Mouse (Mus musculus) intestine, embryonic 14.5 days (tissue): ENCODE measurements around the gene Camk1d. TPM values are rescaled to one million over a fixed set of nuclear protein-coding genes. Genes with fewer than 3 reads are reported as not detected.

ENCODE experiments used
- ATAC-seq: fragments of 200-750 bp; cut with Nextera tagmentation; replicated peaks from 2 replicates; pipeline ENCODE4 v1.8.0; 2017; ENCODE audit warnings: low read depth, moderate number of reproducible peaks, moderate TSS enrichment, moderate library complexity; ENCODE audit not compliant: low FRiP score, low TSS enrichment
- DNase-seq: peaks from one replicate; pipeline ENCODE4 v3.0.0-alpha.2; 2018; ENCODE audit warnings: low spot score
- H3K27ac ChIP-seq: fragments of 300-500 bp; sonication (generic); 2 replicates; pipeline ENCODE4 v1.5.1; 2014; ENCODE audit warnings: low read depth, mild to moderate bottlenecking, control low read depth
- H3K27me3 ChIP-seq: fragments of 300-500 bp; sonication (generic); replicated peaks from 2 replicates; pipeline ENCODE4 v1.6.1; 2014; ENCODE audit warnings: low read length, control low read depth; ENCODE audit not compliant: control insufficient read depth, insufficient read depth
- H3K36me3 ChIP-seq: fragments of 300-500 bp; sonication (generic); 2 replicates; pipeline ENCODE4 v1.6.1; 2014; ENCODE audit warnings: low read length, control low read depth; ENCODE audit not compliant: control insufficient read depth, insufficient read depth
- H3K4me1 ChIP-seq: fragments of 300-500 bp; sonication (generic); replicated peaks from 2 replicates; pipeline ENCODE4 v1.6.1; 2014; ENCODE audit warnings: low read length, control low read depth, mixed read lengths; ENCODE audit not compliant: control insufficient read depth, insufficient read depth
- H3K4me2 ChIP-seq: fragments of 300-500 bp; sonication (generic); 2 replicates; pipeline ENCODE4 v1.6.1; 2014; ENCODE audit warnings: low read length
- H3K4me3 ChIP-seq: fragments of 300-500 bp; sonication (generic); 2 replicates; pipeline ENCODE4 v1.5.1; 2014; ENCODE audit warnings: low read depth, low read length, control low read depth, mixed read lengths
- H3K9ac ChIP-seq: fragments of 300-500 bp; sonication (generic); 2 replicates; pipeline ENCODE4 v1.6.1; 2014; ENCODE audit warnings: mild to moderate bottlenecking, low read length
- H3K9me3 ChIP-seq: fragments of 300-500 bp; sonication (generic); 2 replicates; pipeline ENCODE4 v1.6.1; 2016; ENCODE audit warnings: low read length, control low read depth; ENCODE audit not compliant: control insufficient read depth
- WGBS: fragments of 180-500 bp; shearing (Covaris S2); extraction: QIAGEN DNeasy Blood & Tissue Kit; methylation state at CpG from one replicate; pipeline ENCODE4 v1.1.7; 2014; 5-methylcytosine and 5-hydroxymethylcytosine counted together
- polyA plus RNA-seq: library from polyadenylated mRNA; unstranded; fragments of >200 nt; fragmentation: Nextera tagmentation; extraction: Ambion mirVana; gene quantifications from 2 replicates; pipeline ENCODE4 v1.2.1, GENCODE M21; 2014

Camk1d gene
- polyA plus RNA-seq, 1 experiment from 2014 or later, result 20.7 TPM

DNA sequence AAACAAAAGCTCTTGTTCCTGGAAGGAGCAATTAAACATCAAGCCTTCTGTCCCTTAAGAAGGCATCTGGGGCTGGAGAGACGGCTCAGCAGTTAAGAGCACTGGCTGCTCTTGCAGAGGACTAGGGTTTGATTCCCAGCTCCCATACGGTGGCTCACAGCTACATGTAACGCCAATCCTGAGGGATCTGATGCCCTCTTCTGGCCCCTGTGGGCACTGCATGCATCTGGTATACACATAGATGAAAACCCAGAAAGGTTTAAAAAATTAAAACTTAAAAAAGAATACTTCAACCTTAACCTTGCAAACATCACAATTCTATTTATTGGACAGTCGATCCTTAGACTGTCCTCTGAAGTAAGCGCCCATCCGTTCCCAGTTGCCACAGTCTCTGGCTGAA is 3.4 kb upstream of the Camk1d start:
- H3K4me1 ChIP-seq, result 0 out of 2 replicates have a peak, but pooled peaks cover 9% of the 10 kb centered on the region
- no peak for ATAC-seq
- peaks cover 1% of the 10 kb centered on the region; the same call in 1 of the 2 replicates for H3K27me3 ChIP-seq
- no peak overlapping the region for H3K27ac ChIP-seq
- DNase-seq, result no peak
- no peaks in the 10 kb centered on the region for H3K36me3 ChIP-seq
- 0 out of 2 replicates have a peak, but pooled peaks cover 4% of the 10 kb centered on the region for H3K9me3 ChIP-seq
- no peak overlapping the region for H3K4me3 ChIP-seq
- no peak overlapping the region for H3K4me2 ChIP-seq
- WGBS, result 88% methylated on average over 6 of the region's 6 CpGs
- H3K9ac ChIP-seq, result no peak overlapping the region

GRCm38 (mm10) chr2:5715544-5715943 is 1.2 kb upstream of the Camk1d start:
- H3K27ac ChIP-seq, result no peak overlapping the region

DNA sequence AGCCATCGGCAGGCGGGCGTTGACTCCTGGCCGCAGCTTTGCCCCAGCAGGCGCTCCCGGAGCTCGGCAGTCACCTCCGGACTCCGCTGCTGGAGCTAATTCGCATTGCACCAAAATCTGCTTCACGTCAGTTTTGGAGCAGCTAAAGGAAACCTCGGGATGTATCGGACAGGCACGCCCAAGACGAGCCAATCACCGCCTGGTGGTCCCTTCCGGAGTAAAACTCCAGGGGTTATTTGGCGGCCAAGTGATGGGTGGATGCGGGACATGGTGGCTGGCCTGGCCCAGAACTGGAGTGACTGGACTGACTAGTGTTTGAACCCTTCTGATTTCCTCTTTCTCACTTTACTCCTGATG is 717 bp upstream of the Camk1d start:
- Histone ChIP-seq H3K4me3 (peak overlapping the region; percentile 71), H3K27ac (peak overlapping the region; percentile 54; the same call in 1 of the 2 replicates), H3K27me3 (peaks cover 6% of the 10 kb centered on the region; the same call in 1 of the 2 replicates), H3K4me2 (peak overlapping the region; percentile 99), H3K36me3 (no peaks in the 10 kb centered on the region), H3K9ac (peak overlapping the region; percentile 51), H3K4me1 (0 out of 2 replicates have a peak, but pooled peaks cover 12% of the 10 kb centered on the region), H3K9me3 (0 out of 2 replicates have a peak, but pooled peaks cover 4% of the 10 kb centered on the region)
- 1% methylated on average over 19 of the region's 19 CpGs for WGBS
- DNase-seq (no peak), ATAC-seq (peak; percentile 30)

More at GRCm38 (mm10) chr2:5715544-5715943, 1.2 kb upstream of the Camk1d start:
- WGBS, result 32% methylated on average over 2 of the region's 2 CpGs
- H3K27me3 ChIP-seq, result peaks cover 6% of the 10 kb centered on the region; the same call in 1 of the 2 replicates
- peak overlapping the region; percentile 99; the same call in 1 of the 2 replicates for H3K4me2 ChIP-seq
- H3K36me3 ChIP-seq, result no peaks in the 10 kb centered on the region
- H3K4me1 ChIP-seq, result 0 out of 2 replicates have a peak, but pooled peaks cover 12% of the 10 kb centered on the region
- no peak for DNase-seq
- H3K4me3 ChIP-seq, result no peak overlapping the region
- H3K9me3 ChIP-seq, result 0 out of 2 replicates have a peak, but pooled peaks cover 4% of the 10 kb centered on the region
- ATAC-seq, result no peak
- no peak overlapping the region for H3K9ac ChIP-seq

DNA sequence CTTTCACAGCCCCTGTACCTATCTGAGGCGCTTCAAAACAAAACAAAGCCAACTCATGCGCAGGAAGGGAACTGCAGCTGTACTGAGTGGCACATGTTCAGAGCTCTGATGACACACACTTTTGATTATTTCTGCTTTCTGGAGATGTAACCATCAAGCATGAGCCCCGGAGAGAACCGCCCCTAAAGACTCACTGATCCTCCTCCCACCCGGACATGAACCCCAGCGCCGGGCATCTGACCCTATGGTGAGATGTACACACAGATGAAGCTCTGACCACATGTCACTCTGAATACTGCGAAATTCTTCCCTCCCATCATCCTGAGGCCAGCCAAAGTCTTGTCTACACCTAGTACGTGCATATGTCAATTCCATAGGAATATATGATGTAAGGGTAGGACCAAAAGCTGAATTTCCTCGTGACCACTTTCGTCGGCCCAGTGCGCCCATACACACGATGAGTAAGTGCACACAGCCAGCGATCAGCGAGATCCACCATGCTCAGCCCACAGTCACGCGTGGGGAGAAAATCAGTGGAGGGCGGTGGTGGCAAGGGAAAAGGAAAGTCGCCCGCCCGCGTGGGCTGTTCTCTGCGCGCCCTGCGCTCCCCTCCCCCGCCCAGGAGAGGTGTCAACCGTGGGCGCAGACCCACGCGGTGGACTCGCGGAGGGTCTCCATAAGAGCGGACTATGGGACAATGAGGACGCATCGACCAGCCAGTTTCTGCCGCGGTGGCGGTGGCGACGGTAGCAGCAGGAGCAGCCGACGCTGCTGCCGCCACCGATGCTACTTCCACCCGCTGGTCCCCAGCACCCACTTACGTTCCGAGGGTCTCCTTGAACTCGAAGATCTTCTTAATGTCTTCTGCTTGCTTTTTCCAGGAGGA is 747 bp downstream of the Camk1d start:
- Histone ChIP-seq H3K9ac (peak overlapping the region; percentile 51), H3K4me2 (peak overlapping the region; percentile 99), H3K4me3 (peak overlapping the region; percentile 71), H3K9me3 (0 out of 2 replicates have a peak, but pooled peaks cover 4% of the 10 kb centered on the region), H3K27me3 (peaks cover 6% of the 10 kb centered on the region; the same call in 1 of the 2 replicates), H3K27ac (peak overlapping the region; percentile 54; the same call in 1 of the 2 replicates), H3K36me3 (no peaks in the 10 kb centered on the region), H3K4me1 (0 out of 2 replicates have a peak, but pooled peaks cover 12% of the 10 kb centered on the region)
- peak; percentile 20; the same call in 1 of the 2 replicates for ATAC-seq
- WGBS, result under 1% methylated on average over 47 of the region's 49 CpGs
- DNase-seq, result peak; percentile 77

- H3K27me3 ChIP-seq, result peaks cover 6% of the 10 kb centered on the region; the same call in 1 of the 2 replicates
- peaks cover 15% of the 10 kb centered on the region; the same call in 1 of the 2 replicates for H3K4me1 ChIP-seq
- peak overlapping the region; percentile 71 for H3K4me3 ChIP-seq
- 64% methylated on average over 7 of the region's 7 CpGs for WGBS
- H3K9ac ChIP-seq, result no peak overlapping the region
- DNase-seq (no peak), ATAC-seq (no peak)
- no peaks in the 10 kb centered on the region for H3K9me3 ChIP-seq
- H3K4me2 ChIP-seq, result peak overlapping the region; percentile 99
- H3K36me3 ChIP-seq, result no peaks in the 10 kb centered on the region
- H3K27ac ChIP-seq, result no peak overlapping the region
Observed at GRCm38 (mm10) chr2:5712255-5712654, 2.1 kb downstream of the Camk1d start.

GRCm38 (mm10) chr2:5709911-5710310 is 4.4 kb downstream of the Camk1d start:
- WGBS, result 89% methylated on average over 4 of the region's 4 CpGs
- Histone ChIP-seq H3K4me3 (no peak overlapping the region), H3K4me2 (no peak overlapping the region), H3K4me1 (peaks cover 15% of the 10 kb centered on the region; the same call in 1 of the 2 replicates), H3K9ac (no peak overlapping the region), H3K27me3 (peaks cover 6% of the 10 kb centered on the region; the same call in 1 of the 2 replicates), H3K36me3 (no peaks in the 10 kb centered on the region), H3K9me3 (no peaks in the 10 kb centered on the region), H3K27ac (no peak overlapping the region)
- DNase-seq (no peak), ATAC-seq (no peak)

GRCm38 (mm10) chr2:5707871-5708733 is 6.2 kb downstream of the Camk1d start:
- Histone ChIP-seq H3K36me3 (no peaks in the 10 kb centered on the region), H3K4me1 (peaks cover 11% of the 10 kb centered on the region; the same call in 1 of the 2 replicates), H3K9ac (no peak overlapping the region), H3K27me3 (peaks cover 6% of the 10 kb centered on the region; the same call in 1 of the 2 replicates), H3K4me3 (no peak overlapping the region), H3K9me3 (no peaks in the 10 kb centered on the region), H3K27ac (peak overlapping the region; percentile 16; the same call in 1 of the 2 replicates), H3K4me2 (no peak overlapping the region)
- WGBS, result 57% methylated on average over 10 of the region's 10 CpGs
- ATAC-seq (no peak), DNase-seq (no peak)

DNA sequence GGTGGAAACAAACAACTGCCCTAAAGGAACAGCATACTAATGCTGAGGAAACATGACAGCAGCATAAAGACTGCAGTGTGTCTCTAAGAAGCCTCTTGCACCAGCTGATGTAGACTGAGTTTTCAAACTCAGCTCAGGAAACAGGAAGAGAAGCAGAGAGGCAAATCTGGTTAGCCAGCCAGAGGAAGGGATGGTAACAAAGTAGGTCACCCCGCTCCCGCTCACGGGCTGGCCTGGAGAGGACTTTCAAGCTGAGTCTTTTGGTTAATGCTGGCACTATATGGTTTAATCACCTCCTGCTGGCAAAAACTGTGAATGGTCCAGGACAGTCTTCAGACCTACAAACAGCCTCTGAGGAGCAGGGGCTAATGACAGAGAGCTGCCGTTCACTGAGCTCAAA is 7.7 kb downstream of the Camk1d start:
- Histone ChIP-seq H3K4me2 (no peak overlapping the region), H3K36me3 (no peaks in the 10 kb centered on the region), H3K9ac (no peak overlapping the region), H3K4me1 (peaks cover 4% of the 10 kb centered on the region; the same call in 1 of the 2 replicates), H3K27ac (no peak overlapping the region), H3K9me3 (no peaks in the 10 kb centered on the region), H3K4me3 (no peak overlapping the region), H3K27me3 (no peaks in the 10 kb centered on the region)
- 84% methylated on average over 4 of the region's 4 CpGs for WGBS
- ATAC-seq, result no peak
- no peak for DNase-seq
